Mouse (Mus musculus): Measurements from ENCODE around the gene Ahnak.
"Not testable (repeated sequence)": the region's sequence is repeated elsewhere in the genome, so short reads cannot be mapped to it uniquely, and the experiment has no call there.

Ahnak gene

DNA sequence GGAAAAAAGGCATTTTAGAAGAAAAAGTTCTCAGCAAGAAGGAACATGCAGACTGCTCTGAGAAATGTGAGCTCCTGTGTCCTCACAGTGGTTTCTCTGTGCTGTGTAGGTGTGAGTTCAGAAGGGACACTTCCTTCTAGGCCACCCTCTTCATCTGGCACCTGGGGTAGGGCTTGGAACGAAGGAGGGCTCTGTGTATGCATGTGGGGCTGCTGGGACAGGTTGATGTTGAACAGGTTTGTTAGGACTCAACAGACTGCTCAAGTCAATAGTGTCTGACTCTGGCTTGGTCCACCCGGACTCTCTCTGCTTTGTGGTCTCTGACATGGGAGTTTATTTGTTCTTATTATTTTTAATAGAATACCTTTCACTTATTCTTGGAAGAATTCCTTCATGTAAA lies 81.2 kb downstream of the Ahnak start:
- DNase-seq: no peak

DNA sequence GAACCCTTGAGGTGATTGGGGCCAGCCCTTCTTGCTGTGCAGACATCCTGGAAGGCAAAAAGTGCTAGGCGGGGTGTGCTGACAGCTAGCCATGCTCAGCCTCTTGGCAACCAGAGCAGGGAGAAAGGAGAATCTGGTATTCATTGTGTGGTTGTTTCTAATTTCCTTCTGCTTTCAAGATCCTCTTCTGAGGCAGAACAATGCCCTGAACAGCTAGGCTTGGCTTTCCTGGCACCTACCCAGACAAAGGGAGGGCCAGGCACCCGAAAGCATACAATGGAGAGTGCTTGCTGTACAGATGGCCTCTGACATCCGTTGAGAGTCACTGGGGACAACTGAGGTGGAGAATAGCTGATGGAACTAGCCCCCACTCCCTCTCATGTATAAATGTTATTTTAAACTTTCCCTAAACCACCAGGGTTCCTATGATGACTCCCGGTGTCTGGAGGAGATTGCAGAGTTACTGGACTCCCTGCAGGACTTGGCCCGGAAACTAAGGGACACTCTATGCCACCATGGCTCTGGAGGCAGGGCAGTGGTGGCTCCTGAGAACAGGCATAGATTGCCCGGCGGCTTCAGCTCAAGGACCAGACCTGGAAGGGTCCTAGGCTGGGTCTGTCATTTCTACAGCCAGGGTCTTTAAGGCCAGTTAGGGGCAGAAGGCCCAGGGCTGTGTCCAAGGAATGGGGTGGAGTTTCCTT lies 82.5 kb downstream of the Ahnak start:
- peak; percentile 56 for DNase-seq

- DNase-seq: no peak
Measured at GRCm38 (mm10) chr19:9072157-9072530, 83.1 kb downstream of the Ahnak start.

- DNase-seq: no peak
Measured at GRCm38 (mm10) chr19:9073776-9074411, 84.8 kb downstream of the Ahnak start.

- no peak for DNase-seq
Measured at GRCm38 (mm10) chr19:9074424-9074823, 85.3 kb downstream of the Ahnak start.

DNA sequence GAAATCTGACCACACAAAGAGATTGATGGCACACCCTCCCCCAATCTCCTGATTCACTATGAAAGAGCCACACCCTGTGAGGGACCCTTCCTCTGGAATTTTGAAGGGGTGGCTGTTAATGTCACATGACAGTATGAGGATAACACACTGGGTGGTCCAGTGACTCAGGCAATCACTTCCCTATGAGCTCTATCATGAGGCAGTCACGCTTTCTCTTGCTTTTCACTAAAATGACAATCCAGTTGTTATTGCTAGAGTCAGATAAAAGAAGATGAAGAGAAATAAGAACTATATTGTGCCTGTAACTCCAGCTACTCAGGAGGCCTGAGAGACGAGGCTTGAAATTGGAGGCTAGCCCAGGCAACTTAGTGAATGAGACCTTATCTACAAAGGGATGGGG lies 86.5 kb downstream of the Ahnak start:
- no peak for DNase-seq

GRCm38 (mm10) chr19:9076035-9076434 lies 87.0 kb downstream of the Ahnak start:
- no peak for DNase-seq

DNA sequence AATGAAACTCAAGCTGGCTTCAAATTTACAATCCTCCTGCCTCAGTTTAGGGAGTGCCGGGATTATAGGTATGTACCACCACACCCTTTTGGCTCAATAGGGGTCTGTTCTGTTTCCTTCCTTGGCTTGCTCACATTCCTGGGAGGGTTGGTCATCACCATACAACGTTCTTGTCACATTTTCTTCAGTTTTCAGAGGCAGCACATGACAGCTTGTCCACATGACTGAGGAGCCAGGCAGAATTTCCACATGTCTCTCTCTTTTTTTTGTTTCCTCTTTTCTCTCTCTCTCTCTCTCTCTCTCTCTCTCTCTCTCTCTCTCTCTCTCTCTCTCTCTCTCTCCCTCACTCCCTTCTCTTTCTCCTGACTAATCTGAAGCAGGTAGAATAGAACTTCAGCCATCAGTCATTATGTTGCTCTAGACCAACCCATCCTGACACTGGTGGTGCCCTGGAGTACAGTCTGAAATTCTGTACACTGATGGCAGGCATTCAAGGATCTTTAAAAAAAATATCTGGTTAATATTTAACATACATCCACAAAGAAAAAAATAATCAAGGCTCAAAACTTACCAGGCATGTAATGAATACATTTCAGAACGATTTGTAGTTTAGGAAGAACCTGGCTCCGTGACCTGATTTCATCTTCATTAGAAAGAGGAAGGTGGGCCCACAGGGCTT lies 88.0 kb downstream of the Ahnak start:
- DNase-seq: no peak

GRCm38 (mm10) chr19:9079916-9080315 lies 90.8 kb downstream of the Ahnak start:
- no peak for DNase-seq

DNA sequence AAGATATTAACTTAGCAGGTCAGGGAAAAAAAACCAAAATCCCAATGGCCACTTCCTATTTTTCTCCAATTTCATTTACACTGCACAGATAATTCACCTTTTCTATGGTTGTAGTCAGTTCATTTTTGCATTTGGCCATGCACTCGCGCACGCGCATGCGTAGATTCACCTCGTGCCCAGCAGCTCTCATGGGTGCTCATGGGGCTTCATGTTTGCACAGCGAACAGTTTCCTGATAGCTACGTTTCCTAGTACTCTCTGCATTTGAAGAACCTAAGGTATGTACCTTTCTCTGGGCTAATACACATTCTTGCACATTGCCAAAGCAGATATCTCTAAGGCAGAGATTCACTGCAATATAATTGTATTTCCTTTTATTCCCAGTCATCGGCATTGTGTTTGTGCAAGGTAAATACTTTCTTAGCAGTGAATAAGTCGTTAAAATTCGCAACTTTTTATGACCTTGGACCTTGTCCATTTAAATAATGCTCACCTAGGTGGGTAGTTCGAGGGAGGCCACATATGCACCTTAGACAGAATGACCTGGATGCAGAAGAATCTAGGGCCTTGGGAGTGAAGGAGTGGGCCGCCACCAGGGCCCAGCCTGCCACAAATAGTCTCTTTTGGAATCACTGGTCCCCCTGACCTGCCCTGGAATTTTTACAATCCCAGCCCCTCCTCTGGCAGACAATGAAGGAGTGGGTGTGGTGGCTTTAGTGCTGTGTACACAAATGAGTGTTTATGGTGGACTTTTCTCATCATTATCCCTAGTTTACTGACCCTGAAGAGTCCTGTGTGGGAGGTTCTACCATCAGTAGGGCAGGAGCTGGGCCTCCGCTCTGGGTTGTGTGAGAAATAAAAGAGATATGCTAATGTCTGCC lies 92.5 kb downstream of the Ahnak start:
- DNase-seq: no peak

DNA sequence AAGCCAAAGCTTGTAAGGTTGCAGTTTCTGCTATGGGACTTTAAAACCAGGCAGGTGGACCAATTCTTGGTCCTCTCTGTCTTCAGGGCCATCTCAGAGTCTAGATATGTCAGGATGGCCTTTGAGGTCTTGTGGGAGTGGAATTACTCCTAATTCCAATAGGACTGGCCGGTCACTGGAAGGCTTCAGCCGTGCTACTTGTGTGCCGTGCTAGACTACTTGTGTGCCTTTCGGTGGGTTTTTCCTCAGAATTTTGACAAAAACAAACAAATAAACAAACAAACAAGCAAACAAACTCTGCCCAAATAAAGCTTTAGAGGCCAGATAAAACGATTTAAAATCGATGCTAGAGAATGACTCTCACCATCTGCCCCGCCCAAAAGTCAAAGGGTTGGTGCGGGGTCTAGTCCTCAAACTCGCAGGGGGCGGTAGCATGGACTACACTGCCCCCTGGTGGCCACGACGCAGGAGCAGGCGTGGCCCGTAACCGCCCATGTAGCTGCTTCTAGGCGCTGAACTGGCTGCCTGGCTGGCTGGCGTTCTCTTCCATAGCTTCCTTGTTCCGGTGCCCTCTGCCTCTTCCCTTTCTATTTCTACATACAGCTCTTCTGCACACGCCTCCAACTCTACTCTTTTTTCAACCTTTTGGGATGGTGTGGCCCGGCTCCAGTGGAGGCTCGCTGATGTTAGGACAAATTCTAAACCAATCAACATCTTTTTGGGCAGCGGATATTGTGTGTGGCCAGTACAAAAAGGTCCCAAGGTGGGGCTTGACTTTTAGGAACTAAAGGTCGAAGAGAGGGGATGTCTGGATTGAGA lies 93.3 kb downstream of the Ahnak start:
- peak; percentile 78 to 86 for DNase-seq

DNA sequence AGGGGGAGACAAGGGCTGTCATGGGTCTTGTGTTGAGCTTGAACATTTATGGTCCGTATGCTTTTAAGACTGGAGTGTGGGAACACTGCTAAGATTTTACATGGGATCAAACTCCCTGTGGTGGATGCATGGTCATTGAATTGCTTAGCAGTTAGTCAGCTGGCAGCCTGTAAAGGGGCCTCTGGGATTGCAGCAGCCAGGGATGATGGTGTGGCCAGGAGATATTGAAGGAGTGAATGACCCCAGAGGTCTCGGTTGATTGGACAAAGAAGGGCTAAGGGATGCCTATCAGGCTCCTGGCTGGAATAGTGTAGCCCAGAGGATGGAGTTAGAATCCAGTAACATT lies 93.9 kb downstream of the Ahnak start:
- no peak for DNase-seq

- not testable (repeated sequence) for DNase-seq
Measured at GRCm38 (mm10) chr19:9083892-9084291, 94.8 kb downstream of the Ahnak start.

DNA sequence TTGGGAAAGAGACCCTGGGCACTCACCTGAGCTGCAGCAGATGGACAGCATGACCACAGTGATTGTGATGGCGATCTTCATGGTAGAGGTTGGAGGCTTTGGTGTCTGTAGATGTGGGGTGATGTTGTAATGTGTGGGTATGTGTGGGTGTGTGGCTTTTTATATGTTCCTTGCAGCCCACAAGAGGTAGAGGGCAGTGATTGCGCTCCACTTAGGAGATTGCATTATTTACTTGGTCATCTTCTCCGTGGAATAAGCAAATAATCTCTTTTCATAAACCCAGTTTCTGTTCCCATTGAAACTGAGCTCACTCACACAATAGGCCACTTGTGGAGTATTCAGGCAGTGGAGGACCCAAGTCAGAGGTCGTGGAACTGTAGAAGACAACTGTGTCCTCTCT lies 98.7 kb downstream of the Ahnak start, which contains the start of gene Scgb1a1:
TSS of gene Scgb1a1 (minus strand) at position 138 of the 400 bp plus-strand sequence.
- DNase-seq: no peak

- DNase-seq: no peak
Measured at GRCm38 (mm10) chr19:9090191-9090590, 101.1 kb downstream of the Ahnak start.

- DNase-seq: no peak
Measured at GRCm38 (mm10) chr19:9090709-9091108, 101.6 kb downstream of the Ahnak start.

DNA sequence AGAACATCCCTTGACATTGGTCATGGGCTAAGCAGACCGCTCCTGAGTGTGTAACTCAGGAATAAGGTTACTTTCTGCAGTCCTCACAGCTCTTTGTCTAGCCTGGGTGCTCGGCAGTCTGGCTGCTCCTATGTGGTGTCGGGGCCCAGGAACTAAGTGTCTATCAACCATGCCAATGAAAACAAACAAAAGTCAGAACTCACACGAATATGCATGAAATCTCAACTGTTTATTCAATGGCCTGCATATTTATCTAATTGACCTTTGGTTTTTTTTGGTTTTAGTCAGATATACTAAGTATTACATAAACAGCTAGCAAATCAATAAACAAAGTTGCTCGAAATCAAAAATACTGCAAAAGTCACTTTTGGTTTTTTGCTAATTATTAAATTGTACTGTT lies 106.0 kb downstream of the Ahnak start:
- DNase-seq: no peak

- DNase-seq: no peak
Measured at GRCm38 (mm10) chr19:9097441-9097840, 108.4 kb downstream of the Ahnak start.

GRCm38 (mm10) chr19:9099751-9100150 lies 110.7 kb downstream of the Ahnak start:
- no peak for DNase-seq

- DNase-seq: no peak
Measured at GRCm38 (mm10) chr19:9100297-9101061, 111.4 kb downstream of the Ahnak start.

- DNase-seq: no peak
Measured at GRCm38 (mm10) chr19:9101062-9101457, 112.0 kb downstream of the Ahnak start.

- DNase-seq: no peak
Measured at GRCm38 (mm10) chr19:9103986-9104385, 114.9 kb downstream of the Ahnak start.

Measured in kidney, adult 8-10 months (tissue).